Mouse (Mus musculus) bone marrow, adult 2 months (tissue): ENCODE measurements around the gene Tmod4.

Experiments
- CTCF ChIP-seq: fragments of 200-500 bp; IDR thresholded peaks from 2 replicates; pipeline ENCODE4 v1.5.1; 2011; ENCODE audit warnings: low read length, control low read depth; ENCODE audit not compliant: control insufficient read depth, insufficient read depth
- POLR2A ChIP-seq: fragments of 200-500 bp; IDR thresholded peaks from 2 replicates; pipeline ENCODE4 v1.6.1; 2011; ENCODE audit warnings: low read depth, mild to moderate bottlenecking, control low read depth, low read length, borderline replicate concordance; ENCODE audit not compliant: control insufficient read depth

- TF ChIP-seq POLR2A (no peak), CTCF (no peak)
These were observed 9.4 kb downstream of the Tmod4 start, which contains the start of the genes Scnm1 and Lysmd1 for GRCm38 (mm10) chr3:95133680-95134101.
